Mouse (Mus musculus): ENCODE data around the gene Ptar1.

Ptar1 gene

DNA sequence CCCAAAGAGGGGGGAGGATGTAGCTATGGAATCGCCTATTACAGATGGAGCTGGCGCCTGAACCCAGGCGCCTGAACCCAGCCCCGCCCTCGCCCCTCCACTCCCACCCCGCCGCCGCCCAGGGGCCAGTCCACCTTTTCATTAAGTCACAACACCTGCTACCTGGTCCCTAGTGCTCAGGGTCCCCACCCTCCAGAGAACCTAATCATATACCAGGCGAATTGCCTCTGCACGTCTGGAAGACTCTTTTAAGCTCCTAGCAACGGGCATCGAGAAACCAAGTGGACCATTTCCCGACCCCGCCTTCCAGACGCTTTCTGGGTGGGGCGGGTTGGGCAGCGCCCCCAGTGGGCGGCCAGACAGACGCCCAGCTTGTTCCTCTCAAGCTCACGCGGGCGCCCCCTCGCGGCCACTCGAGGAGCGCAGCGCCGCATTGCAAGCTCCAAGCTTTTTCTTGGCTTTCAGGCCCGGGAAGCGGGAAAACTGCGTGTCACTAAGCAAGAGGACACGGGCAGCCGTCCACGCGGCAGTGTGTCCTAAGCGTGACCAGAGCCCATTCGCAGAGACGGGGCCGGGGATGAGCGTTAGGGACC lies 70.8 kb downstream of the Ptar1 start:
- peak; percentile 86 for DNase-seq (ENCODE audit: extremely low read depth, insufficient read length, low spot score)

DNA sequence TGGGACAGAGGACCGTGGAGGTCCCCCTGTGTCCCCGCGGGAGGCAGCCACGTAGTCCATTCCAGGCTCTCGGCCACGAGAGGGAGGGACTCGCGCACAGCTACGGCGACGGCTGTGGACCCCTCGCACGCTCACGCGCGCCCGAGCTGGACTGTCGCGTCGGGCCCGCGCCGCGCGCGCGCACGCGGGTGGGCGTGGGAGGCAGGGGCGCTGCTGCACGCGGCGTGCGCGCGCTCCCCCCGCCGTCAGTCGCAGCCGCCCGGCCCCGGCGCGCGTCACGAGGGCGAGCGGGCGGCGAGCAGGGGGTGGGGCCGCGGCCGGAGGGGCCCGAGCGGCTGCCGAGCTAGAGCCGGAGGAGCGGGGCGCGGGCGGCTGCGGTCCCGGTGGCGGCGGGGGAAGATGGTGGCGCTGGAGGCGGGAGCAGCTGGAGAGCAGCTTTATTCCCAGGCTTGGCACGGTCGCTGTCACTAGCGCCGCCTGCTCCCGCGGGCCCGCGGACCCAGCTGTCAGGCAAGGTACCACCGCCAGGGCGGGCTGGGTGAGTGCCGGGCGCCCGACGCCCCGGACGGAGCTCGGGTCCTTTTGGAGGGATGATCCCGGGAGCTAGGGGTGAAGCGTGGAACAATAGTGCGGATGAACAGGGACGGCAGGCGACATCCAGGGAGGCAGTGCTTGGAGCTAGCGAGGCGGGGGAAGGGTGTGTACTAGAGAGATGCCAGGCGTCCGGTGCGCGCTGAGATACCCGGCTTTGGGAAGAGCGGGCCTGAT lies 71.5 kb downstream of the Ptar1 start, which contains the start of gene Apba1:
Apba1 (plus strand) TSS at position 334 of the 768 bp plus-strand sequence.
- peak; percentile 41 for DNase-seq (ENCODE audit: extremely low read depth, insufficient read length, low spot score)

DNA sequence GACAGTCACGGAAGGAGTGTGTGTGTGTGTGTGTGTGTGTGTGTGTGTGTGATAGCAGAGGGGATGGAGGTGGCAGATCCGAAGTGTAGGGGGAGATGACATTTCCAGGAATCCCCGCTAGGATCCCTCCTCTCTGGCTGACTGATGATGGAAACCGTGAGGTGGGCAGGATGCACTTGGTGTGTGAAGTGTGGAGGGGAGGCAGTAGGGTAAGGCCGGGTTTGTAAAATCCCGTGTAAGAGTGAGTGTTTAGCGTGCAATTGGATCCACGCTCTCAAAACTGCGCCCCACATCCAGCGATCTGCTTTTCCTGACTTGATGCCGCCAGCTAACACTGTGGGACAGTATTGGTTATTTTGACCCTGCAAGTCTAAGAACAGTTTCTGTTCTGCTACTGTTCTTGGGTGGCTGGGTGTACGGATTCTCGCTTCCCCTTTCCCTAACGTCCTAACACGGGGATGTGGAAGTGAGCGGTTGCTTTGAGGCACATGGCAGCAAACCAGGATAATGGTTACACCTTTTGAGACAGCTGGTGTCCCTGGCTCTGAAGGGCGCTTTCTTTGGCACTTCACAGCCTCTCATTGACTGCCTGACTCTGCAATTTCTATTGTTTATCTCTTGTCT lies 72.2 kb downstream of the Ptar1 start:
- DNase-seq (ENCODE audit: extremely low read depth, insufficient read length, low spot score) = no peak

DNA sequence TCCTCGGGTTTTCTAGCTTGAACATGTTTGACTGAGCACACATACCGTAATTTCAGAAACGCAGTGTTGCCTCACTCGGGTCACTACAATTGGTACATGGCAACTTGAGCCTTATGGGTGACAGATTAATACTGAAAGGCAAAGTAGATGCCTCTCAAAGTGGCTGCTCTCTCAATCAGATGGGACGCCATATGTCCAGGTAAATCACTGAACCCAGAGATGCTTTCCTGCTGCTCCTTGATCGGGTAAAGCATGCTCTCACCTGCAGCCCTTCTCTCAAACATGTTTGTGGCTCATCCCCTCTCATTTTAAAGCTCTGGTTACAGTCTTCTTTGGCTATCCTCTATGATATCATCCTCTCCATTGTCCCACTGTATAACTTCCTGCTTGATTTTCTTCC lies 76.1 kb downstream of the Ptar1 start:
- no peak for DNase-seq (ENCODE audit: extremely low read depth, insufficient read length, low spot score)

DNA sequence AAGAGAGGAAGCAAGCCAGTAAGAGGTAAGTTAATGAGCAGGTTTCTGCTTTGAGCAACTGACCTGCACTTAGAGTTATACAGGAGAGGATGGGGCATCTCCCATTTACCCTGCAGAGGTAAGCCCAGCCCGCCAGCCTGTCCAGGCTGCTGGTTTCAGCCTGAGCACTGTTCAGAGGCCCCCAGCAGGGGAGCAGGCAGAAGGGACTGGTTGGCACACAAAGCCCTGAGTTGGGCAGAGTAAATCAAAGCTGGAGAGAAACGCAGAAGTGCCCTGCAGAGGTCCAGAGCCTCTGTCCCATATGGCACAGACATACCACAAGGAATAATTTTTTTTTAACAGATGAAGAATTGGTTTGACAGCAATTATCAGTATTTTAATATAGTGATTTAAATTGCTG lies 76.8 kb downstream of the Ptar1 start:
- DNase-seq (ENCODE audit: extremely low read depth, insufficient read length, low spot score) = no peak

DNA sequence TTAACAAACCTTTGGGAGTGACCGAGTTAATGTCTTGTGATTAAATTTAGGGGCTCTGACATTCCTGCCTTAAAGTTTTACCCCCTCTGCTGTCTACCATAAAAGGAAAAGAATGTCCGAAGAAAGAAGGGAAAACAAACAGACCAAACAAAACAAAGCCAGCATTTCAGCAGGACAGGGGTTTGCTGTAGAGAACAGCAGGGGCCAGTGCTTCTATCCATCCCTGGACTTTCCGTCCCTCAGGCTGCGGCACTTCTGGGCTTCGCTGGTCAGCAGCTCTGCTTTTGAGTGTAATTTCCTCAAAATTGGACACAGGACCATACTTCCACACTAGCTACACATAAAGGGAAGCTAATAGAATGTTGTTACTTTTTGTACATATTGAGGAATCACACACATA lies 81.6 kb downstream of the Ptar1 start:
- no peak for DNase-seq (ENCODE audit: extremely low read depth, insufficient read length, low spot score)

DNA sequence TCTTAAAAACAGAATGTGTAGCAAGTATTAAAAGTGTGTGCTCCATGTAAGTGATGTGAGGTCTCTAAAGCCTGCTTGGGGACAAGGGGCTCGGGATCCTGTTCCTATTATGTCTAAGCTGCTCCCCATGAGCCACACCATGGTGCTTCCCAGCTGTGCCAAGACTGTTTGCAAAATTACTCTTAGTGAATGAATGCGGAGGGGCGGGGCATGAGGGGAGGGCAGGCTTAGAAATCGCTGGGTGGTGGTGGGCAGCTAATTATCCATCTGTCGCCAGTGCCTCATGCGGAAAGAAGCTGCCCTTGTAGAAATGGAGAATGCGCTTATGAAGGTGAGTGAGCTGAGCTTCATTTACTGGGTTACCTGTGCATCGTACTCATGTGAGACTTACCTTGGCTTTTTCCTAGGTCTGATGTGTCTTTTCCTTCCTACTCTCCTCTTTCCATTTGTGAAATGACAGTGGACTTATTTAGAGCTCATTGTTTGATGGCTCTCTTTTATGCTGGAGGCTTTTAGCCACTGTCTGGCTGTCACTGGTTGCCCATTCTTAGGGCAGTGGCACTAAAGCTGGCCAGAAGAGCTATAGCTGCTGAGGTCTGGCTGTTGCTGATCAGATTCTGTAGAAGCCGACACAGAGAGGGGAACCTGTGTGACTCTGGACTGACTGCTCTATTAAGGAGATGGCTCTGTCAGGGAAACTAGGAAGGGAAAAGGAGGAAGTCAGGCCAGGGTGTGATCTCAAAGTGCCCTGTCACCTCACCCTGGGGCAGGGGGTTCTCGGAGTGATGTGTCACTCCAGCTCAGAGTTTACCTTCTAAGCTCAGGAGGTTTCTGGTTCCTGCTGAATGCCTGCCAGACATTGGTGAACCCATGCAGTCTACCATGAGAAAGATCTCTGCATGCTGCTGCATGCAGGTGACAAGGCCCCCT lies 83.5 kb downstream of the Ptar1 start:
- no peak for DNase-seq (ENCODE audit: extremely low read depth, insufficient read length, low spot score)

DNA sequence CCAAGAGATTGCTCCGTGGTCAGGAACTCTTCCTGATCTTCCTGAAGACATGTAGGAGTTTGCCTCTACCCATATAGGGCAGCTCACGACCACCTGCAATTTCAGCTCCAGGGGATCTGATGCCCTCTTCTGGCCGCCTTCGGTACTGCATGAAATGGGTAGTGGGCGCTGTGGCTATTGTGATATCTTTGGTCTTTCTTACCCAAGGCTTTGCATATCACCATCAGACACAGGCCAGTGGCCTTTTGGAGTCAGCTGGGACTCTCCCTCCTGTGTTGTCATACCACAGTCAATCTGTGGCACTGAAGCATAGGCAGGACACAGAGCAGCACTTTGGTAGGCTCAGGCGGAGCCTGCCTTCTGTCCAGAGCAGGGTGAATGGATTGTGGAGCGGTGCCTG lies 84.7 kb downstream of the Ptar1 start:
- DNase-seq (ENCODE audit: extremely low read depth, insufficient read length, low spot score) = no peak

DNA sequence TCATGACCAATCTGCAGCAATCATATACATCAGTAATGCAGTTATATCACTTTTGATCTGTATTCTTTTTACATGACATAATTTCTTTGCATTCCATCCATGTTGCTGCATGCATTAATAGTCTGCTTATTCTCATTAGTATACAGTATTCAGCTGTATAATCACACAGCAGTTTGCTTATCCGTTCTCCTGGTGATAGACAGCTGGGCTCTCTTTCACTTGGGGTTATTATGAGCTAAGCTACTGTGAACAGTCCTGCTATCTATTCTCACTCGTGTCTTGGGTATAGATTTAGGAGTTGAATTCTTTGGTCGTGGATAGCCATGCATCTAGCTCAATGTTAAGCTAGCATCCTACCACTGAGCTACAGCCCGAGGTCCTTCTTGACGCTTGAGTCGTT lies 88.1 kb downstream of the Ptar1 start:
- DNase-seq (ENCODE audit: extremely low read depth, insufficient read length, low spot score) = no peak

DNA sequence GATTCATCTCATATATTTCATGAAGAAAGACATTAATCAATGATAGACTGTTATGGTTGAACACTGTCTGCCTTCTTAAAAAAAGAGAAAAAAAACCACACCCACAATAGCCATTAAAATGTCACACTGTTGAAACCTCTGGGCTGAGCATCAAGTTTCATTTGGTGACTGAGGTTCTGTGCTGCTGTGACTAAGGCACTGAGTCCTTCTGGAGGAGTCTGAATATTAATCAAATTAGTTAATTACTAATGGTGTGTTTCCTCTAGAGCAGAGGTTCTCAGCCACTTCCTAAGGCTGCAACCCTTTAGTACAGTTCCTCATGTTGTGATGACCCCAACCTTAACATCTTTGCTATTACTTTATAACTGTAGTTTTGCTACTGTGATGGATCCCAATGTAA lies 91.9 kb downstream of the Ptar1 start:
- no peak for DNase-seq (ENCODE audit: extremely low read depth, insufficient read length, low spot score)

DNA sequence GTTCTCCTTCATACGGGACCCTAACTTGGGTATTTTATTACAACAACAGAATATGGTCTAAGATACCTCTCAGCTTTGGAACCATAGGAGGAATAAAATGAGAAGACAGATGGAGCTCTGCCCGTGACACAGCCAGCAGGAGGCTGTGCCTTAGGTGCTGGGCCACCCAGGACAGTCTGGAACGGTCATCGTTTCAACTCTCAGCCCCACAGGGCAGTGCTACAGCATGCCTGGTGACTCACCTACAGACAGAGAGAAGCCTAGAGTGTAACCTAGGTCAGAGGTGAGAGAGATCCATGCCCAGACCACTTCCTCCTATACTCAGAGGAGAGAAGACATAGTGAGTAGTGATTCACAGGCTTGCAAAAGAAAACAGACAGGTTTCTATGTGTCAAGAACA lies 92.9 kb downstream of the Ptar1 start:
- DNase-seq (ENCODE audit: extremely low read depth, insufficient read length, low spot score) = no peak
